Mouse (Mus musculus): Measurements from ENCODE around the gene Tmem170b. TPM values are rescaled to one million over a fixed set of nuclear protein-coding genes. Genes with fewer than 3 reads are reported as not detected.
A peak's percentile ranks its signal among the peaks of the same experiment; 100 is the strongest.

Tmem170b gene
- polyA plus RNA-seq (2014; fragmentation: Nextera tagmentation; extraction: Ambion mirVana): 10.7 and 11.3 TPM in 2 replicates

DNA sequence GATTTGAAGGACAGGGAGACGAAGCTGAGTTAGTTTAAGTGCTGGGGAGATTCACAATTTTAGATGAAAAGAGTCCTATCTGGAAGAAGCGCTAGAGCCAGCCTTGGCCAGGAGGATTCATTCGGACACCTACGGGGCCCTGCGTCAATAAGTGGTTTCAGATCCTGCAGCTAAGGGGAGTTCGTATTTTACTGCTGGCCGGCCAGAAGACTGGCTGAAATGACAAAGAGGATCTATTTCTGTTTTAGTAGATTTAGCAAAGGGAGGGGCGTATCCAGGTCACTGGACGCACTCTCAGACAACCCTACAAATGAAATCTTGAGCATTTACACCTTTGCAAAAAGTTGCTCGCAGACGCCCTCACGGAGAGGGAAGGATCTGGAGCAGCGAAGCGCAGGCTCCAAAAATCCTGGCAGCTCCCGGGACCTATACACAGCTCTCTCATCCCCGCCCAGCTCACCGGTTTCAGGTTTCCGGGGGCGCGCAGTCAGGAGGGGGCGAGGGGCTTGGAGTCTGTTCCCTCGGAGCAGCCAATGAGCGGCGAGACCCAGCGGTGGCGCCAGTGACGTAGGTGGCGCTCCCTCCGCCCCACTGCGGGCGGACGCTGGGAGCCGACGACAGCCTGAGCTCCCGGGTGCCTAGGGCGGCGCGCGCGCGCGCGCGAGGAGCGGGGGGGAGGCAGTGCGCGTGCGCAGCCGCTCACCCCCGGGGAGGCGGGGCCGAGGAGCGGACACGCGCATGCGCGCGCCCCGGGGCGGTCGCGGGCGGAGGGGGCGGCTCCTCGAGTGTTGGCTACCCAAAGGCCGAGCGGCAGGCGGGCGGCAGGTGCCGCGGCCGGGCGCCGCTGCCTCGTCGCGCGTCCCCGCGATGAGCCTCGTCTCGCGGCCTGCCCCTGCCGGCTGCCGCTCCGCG is at the start of gene Tmem170b:
Gene Tmem170b, plus strand, starts transcription at position 809 of the 912 bp plus-strand sequence.
- no peaks in the 10 kb centered on the region; the same call in 1 of the 2 replicates for H3K27me3 ChIP-seq (ENCODE audit: control insufficient read depth, insufficient read depth, low read length)
- H3K4me1 ChIP-seq (ENCODE audit: control insufficient read depth, insufficient read depth, low read length): no peaks in the 10 kb centered on the region
- H3K36me3 ChIP-seq (ENCODE audit: control insufficient read depth, insufficient read depth, low read length): no peaks in the 10 kb centered on the region
- peak; percentile 98 for DNase-seq (ENCODE audit: low spot score)
- peak within 1 kb of the TSS; percentile 88 for H3K4me2 ChIP-seq (ENCODE audit: low read depth, severe bottlenecking)
- peak; percentile 98 for ATAC-seq (ENCODE audit: insufficient number of reproducible peaks, low FRiP score, low TSS enrichment, low read depth)
- peak within 1 kb of the TSS; percentile 81 for H3K9ac ChIP-seq (ENCODE audit: low read length)
- no peaks in the 10 kb centered on the region for H3K9me3 ChIP-seq (ENCODE audit: control insufficient read depth, low read length)
- peak within 1 kb of the TSS; percentile 85 for H3K4me3 ChIP-seq (ENCODE audit: low read depth, low read length)
- under 1% methylated on average over 48 of the region's 87 CpGs for whole genome bisulfite sequencing
- H3K27ac ChIP-seq (replicated peaks; ENCODE audit: low read depth, low read length): peak within 1 kb of the TSS; percentile 62

GRCm38 (mm10) chr13:41561024-41561423 is 44.7 kb upstream of the Tmem170b start:
- H3K4me3 ChIP-seq (ENCODE audit: low read depth, low read length): no peak overlapping the region
- H3K36me3 ChIP-seq (ENCODE audit: control insufficient read depth, insufficient read depth, low read length): no peaks in the 10 kb centered on the region
- 85% methylated on average over 4 of the region's 4 CpGs for WGBS
- H3K4me2 ChIP-seq (ENCODE audit: low read depth, severe bottlenecking): no peak overlapping the region
- H3K4me1 ChIP-seq (ENCODE audit: control insufficient read depth, insufficient read depth, low read length): no peaks in the 10 kb centered on the region
- ATAC-seq (ENCODE audit: insufficient number of reproducible peaks, low FRiP score, low TSS enrichment, low read depth) (no peak), DNase-seq (ENCODE audit: low spot score) (no peak)
- H3K27me3 ChIP-seq (ENCODE audit: control insufficient read depth, insufficient read depth, low read length): no peaks in the 10 kb centered on the region
- no peaks in the 10 kb centered on the region for H3K9me3 ChIP-seq (ENCODE audit: control insufficient read depth, low read length)
- no peak overlapping the region for H3K9ac ChIP-seq (ENCODE audit: low read length)
- H3K27ac ChIP-seq (replicated peaks; ENCODE audit: low read depth, low read length): no peak overlapping the region

- H3K4me2 ChIP-seq (ENCODE audit: low read depth, severe bottlenecking): no peak overlapping the region
- no peaks in the 10 kb centered on the region for H3K9me3 ChIP-seq (ENCODE audit: control insufficient read depth, low read length)
- H3K9ac ChIP-seq (ENCODE audit: low read length): no peak overlapping the region
- no peak overlapping the region for H3K4me3 ChIP-seq (ENCODE audit: low read depth, low read length)
- H3K27ac ChIP-seq (replicated peaks; ENCODE audit: low read depth, low read length): no peak overlapping the region
- H3K4me1 ChIP-seq (ENCODE audit: control insufficient read depth, insufficient read depth, low read length): peaks cover 2% of the 10 kb centered on the region; the same call in 1 of the 2 replicates
- ATAC-seq (ENCODE audit: insufficient number of reproducible peaks, low FRiP score, low TSS enrichment, low read depth) (no peak), DNase-seq (ENCODE audit: low spot score) (no peak)
- 43% methylated on average over 3 of the region's 3 CpGs for WGBS
- no peaks in the 10 kb centered on the region for H3K27me3 ChIP-seq (ENCODE audit: control insufficient read depth, insufficient read depth, low read length)
- no peaks in the 10 kb centered on the region for H3K36me3 ChIP-seq (ENCODE audit: control insufficient read depth, insufficient read depth, low read length)
These were observed 37.3 kb upstream of the Tmem170b start for GRCm38 (mm10) chr13:41568421-41568820.

- H3K9ac ChIP-seq (ENCODE audit: low read length): no peak overlapping the region
- 80% methylated on average over 8 of the region's 8 CpGs for whole genome bisulfite sequencing
- no peak overlapping the region for H3K4me2 ChIP-seq (ENCODE audit: low read depth, severe bottlenecking)
- ATAC-seq (ENCODE audit: insufficient number of reproducible peaks, low FRiP score, low TSS enrichment, low read depth) (no peak), DNase-seq (ENCODE audit: low spot score) (no peak)
- no peaks in the 10 kb centered on the region for H3K9me3 ChIP-seq (ENCODE audit: control insufficient read depth, low read length)
- no peaks in the 10 kb centered on the region for H3K27me3 ChIP-seq (ENCODE audit: control insufficient read depth, insufficient read depth, low read length)
- H3K27ac ChIP-seq (replicated peaks; ENCODE audit: low read depth, low read length): no peak overlapping the region
- no peaks in the 10 kb centered on the region for H3K36me3 ChIP-seq (ENCODE audit: control insufficient read depth, insufficient read depth, low read length)
- no peak overlapping the region for H3K4me3 ChIP-seq (ENCODE audit: low read depth, low read length)
- H3K4me1 ChIP-seq (ENCODE audit: control insufficient read depth, insufficient read depth, low read length): peaks cover 2% of the 10 kb centered on the region; the same call in 1 of the 2 replicates
These were observed 36.8 kb upstream of the Tmem170b start for GRCm38 (mm10) chr13:41568926-41569325.

DNA sequence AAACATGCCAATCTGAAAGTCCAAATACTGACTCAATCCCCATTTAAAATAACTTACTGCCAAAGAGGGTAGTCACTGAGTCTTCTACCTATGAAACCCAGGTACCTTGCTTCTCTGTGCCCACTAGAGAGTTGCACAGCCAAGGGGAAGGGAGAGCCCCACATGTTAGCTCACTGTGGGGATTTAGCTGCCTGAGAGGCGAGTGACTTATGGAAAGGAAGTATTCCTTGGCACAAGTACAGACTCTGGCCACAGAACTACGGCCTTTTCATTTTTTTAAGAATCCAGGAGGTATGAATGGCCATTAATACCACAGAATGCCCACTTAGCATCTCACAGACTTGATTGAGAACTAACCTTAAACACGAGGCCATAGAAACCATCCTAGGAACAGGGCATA is 35.9 kb upstream of the Tmem170b start:
- ATAC-seq (ENCODE audit: insufficient number of reproducible peaks, low FRiP score, low TSS enrichment, low read depth): no peak

GRCm38 (mm10) chr13:41571368-41572350 is 34.0 kb upstream of the Tmem170b start:
- H3K4me1 ChIP-seq (ENCODE audit: control insufficient read depth, insufficient read depth, low read length): peaks cover 2% of the 10 kb centered on the region; the same call in 1 of the 2 replicates
- DNase-seq (ENCODE audit: low spot score) (peak; percentile 86), ATAC-seq (ENCODE audit: insufficient number of reproducible peaks, low FRiP score, low TSS enrichment, low read depth) (no peak)
- no peak overlapping the region for H3K27ac ChIP-seq (replicated peaks; ENCODE audit: low read depth, low read length)
- H3K4me3 ChIP-seq (ENCODE audit: low read depth, low read length): no peak overlapping the region
- H3K4me2 ChIP-seq (ENCODE audit: low read depth, severe bottlenecking): no peak overlapping the region
- no peak overlapping the region for H3K9ac ChIP-seq (ENCODE audit: low read length)
- no peaks in the 10 kb centered on the region for H3K36me3 ChIP-seq (ENCODE audit: control insufficient read depth, insufficient read depth, low read length)
- 43% methylated on average over 13 of the region's 13 CpGs for WGBS
- H3K9me3 ChIP-seq (ENCODE audit: control insufficient read depth, low read length): no peaks in the 10 kb centered on the region
- H3K27me3 ChIP-seq (ENCODE audit: control insufficient read depth, insufficient read depth, low read length): no peaks in the 10 kb centered on the region

More for the DNA sequence above, 35.9 kb upstream of the Tmem170b start:
- no peaks in the 10 kb centered on the region for H3K9me3 ChIP-seq (ENCODE audit: control insufficient read depth, low read length)
- H3K27me3 ChIP-seq (ENCODE audit: control insufficient read depth, insufficient read depth, low read length): no peaks in the 10 kb centered on the region
- H3K27ac ChIP-seq (replicated peaks; ENCODE audit: low read depth, low read length): no peak overlapping the region
- WGBS: 83% methylated on average over 3 of the region's 3 CpGs
- no peak overlapping the region for H3K4me2 ChIP-seq (ENCODE audit: low read depth, severe bottlenecking)
- no peak overlapping the region for H3K4me3 ChIP-seq (ENCODE audit: low read depth, low read length)
- no peak overlapping the region for H3K9ac ChIP-seq (ENCODE audit: low read length)
- no peak for DNase-seq (ENCODE audit: low spot score)
- H3K4me1 ChIP-seq (ENCODE audit: control insufficient read depth, insufficient read depth, low read length): peaks cover 2% of the 10 kb centered on the region; the same call in 1 of the 2 replicates
- no peaks in the 10 kb centered on the region for H3K36me3 ChIP-seq (ENCODE audit: control insufficient read depth, insufficient read depth, low read length)

- 50% methylated on average over 4 of the region's 4 CpGs for WGBS
- no peaks in the 10 kb centered on the region for H3K27me3 ChIP-seq (ENCODE audit: control insufficient read depth, insufficient read depth, low read length)
- no peak for ATAC-seq (ENCODE audit: insufficient number of reproducible peaks, low FRiP score, low TSS enrichment, low read depth)
These were observed 33.4 kb upstream of the Tmem170b start for GRCm38 (mm10) chr13:41572351-41572735.

More at GRCm38 (mm10) chr13:41572351-41572735, 33.4 kb upstream of the Tmem170b start:
- no peak overlapping the region for H3K27ac ChIP-seq (replicated peaks; ENCODE audit: low read depth, low read length)
- DNase-seq (ENCODE audit: low spot score): no peak
- H3K4me1 ChIP-seq (ENCODE audit: control insufficient read depth, insufficient read depth, low read length): peaks cover 2% of the 10 kb centered on the region; the same call in 1 of the 2 replicates
- no peaks in the 10 kb centered on the region for H3K9me3 ChIP-seq (ENCODE audit: control insufficient read depth, low read length)
- H3K36me3 ChIP-seq (ENCODE audit: control insufficient read depth, insufficient read depth, low read length): no peaks in the 10 kb centered on the region
- no peak overlapping the region for H3K4me2 ChIP-seq (ENCODE audit: low read depth, severe bottlenecking)
- no peak overlapping the region for H3K9ac ChIP-seq (ENCODE audit: low read length)
- H3K4me3 ChIP-seq (ENCODE audit: low read depth, low read length): no peak overlapping the region
